Mouse (Mus musculus) neural tube, embryonic 15.5 days (tissue): ENCODE data around the gene Spint2. TPM values are rescaled to one million over a fixed set of nuclear protein-coding genes. Genes with fewer than 3 reads are reported as not detected.

Source experiments
- ATAC-seq: fragments of 200-750 bp; cut with Nextera tagmentation; 2 replicates; pipeline ENCODE4 v1.8.0; 2017; ENCODE audit warnings: mild to moderate bottlenecking, moderate TSS enrichment, moderate library complexity; ENCODE audit not compliant: low FRiP score
- H3K27ac ChIP-seq: fragments of 300-500 bp; sonication (generic); replicated peaks from 2 replicates; pipeline ENCODE4 v1.5.1; 2015; ENCODE audit warnings: mild to moderate bottlenecking, inconsistent platforms
- H3K27me3 ChIP-seq: fragments of 300-500 bp; sonication (generic); replicated peaks from 2 replicates; pipeline ENCODE4 v1.6.1; 2015; ENCODE audit warnings: inconsistent platforms
- H3K36me3 ChIP-seq: fragments of 300-500 bp; sonication (generic); 2 replicates; pipeline ENCODE4 v1.6.1; 2015; ENCODE audit warnings: inconsistent platforms
- H3K4me1 ChIP-seq: fragments of 300-500 bp; sonication (generic); 2 replicates; pipeline ENCODE4 v1.6.1; 2015; ENCODE audit warnings: inconsistent platforms
- H3K4me2 ChIP-seq: fragments of 300-500 bp; sonication (generic); 2 replicates; pipeline ENCODE4 v1.6.1; 2015; ENCODE audit warnings: inconsistent platforms, mild to moderate bottlenecking, moderate library complexity
- H3K4me3 ChIP-seq: fragments of 300-500 bp; sonication (generic); replicated peaks from 2 replicates; pipeline ENCODE4 v1.5.1; 2015; ENCODE audit warnings: mild to moderate bottlenecking, inconsistent platforms
- H3K9ac ChIP-seq: fragments of 300-500 bp; sonication (generic); replicated peaks from 2 replicates; pipeline ENCODE4 v1.6.1; 2015; ENCODE audit warnings: mild to moderate bottlenecking, inconsistent platforms
- H3K9me3 ChIP-seq: fragments of 300-500 bp; sonication (generic); replicated peaks from 2 replicates; pipeline ENCODE4 v1.6.1; 2016; ENCODE audit warnings: inconsistent platforms
- WGBS: fragments of 180-500 bp; shearing (Covaris S2); methylation state at CpG from one replicate; pipeline ENCODE4 v1.1.7; 2015; ENCODE audit warnings: mixed read lengths; 5-methylcytosine and 5-hydroxymethylcytosine counted together
- polyA plus RNA-seq: library from polyadenylated mRNA; unstranded; fragments of >200 nt; fragmentation: Nextera tagmentation; extraction: Ambion mirVana; gene quantifications from 2 replicates; pipeline ENCODE4 v1.2.1, GENCODE M21; 2015

The Spint2 gene
- polyA plus RNA-seq, 1 experiment from 2014 or later = 62.7 TPM

- H3K27ac ChIP-seq = no peak overlapping the region
- WGBS = 75% methylated on average over 7 of the region's 7 CpGs
- H3K4me2 ChIP-seq = no peak overlapping the region
- H3K9me3 ChIP-seq = no peaks in the 10 kb centered on the region
- H3K36me3 ChIP-seq = no peaks in the 10 kb centered on the region
- no peaks in the 10 kb centered on the region for H3K27me3 ChIP-seq
- ATAC-seq = no peak
- no peak overlapping the region for H3K4me3 ChIP-seq
- H3K9ac ChIP-seq = no peak overlapping the region
- H3K4me1 ChIP-seq = peaks cover 42% of the 10 kb centered on the region
Measured at GRCm38 (mm10) chr7:29302641-29303040, 20.9 kb upstream of the Spint2 start.

- WGBS = 0% methylated on average over 7 of the region's 7 CpGs
- Histone ChIP-seq H3K9me3 (no peaks in the 10 kb centered on the region), H3K27me3 (no peaks in the 10 kb centered on the region), H3K27ac (peak overlapping the region; percentile 70), H3K4me2 (peak overlapping the region; percentile 48), H3K36me3 (no peaks in the 10 kb centered on the region), H3K4me3 (no peak overlapping the region), H3K9ac (no peak overlapping the region), H3K4me1 (peaks cover 28% of the 10 kb centered on the region)
- ATAC-seq = no peak
Measured at GRCm38 (mm10) chr7:29301127-29301566, 19.4 kb upstream of the Spint2 start.

- WGBS = 17% methylated on average over 10 of the region's 10 CpGs
- Histone ChIP-seq H3K4me1 (peaks cover 15% of the 10 kb centered on the region), H3K36me3 (no peaks in the 10 kb centered on the region), H3K27me3 (no peaks in the 10 kb centered on the region; the same call in 1 of the 2 replicates), H3K9ac (no peak overlapping the region), H3K9me3 (no peaks in the 10 kb centered on the region), H3K27ac (no peak overlapping the region), H3K4me3 (no peak overlapping the region), H3K4me2 (0 out of 2 replicates have a peak overlapping the region, but pooled peaks have one; percentile 25)
- no peak for ATAC-seq
Measured at GRCm38 (mm10) chr7:29296998-29297397, 15.3 kb upstream of the Spint2 start.

GRCm38 (mm10) chr7:29295861-29296647, 14.3 kb upstream of the Spint2 start:
- no peaks in the 10 kb centered on the region; the same call in 1 of the 2 replicates for H3K27me3 ChIP-seq
- ATAC-seq = no peak
- no peak overlapping the region for H3K4me2 ChIP-seq
- no peaks in the 10 kb centered on the region for H3K36me3 ChIP-seq
- H3K27ac ChIP-seq = no peak overlapping the region
- no peaks in the 10 kb centered on the region for H3K9me3 ChIP-seq
- no peak overlapping the region for H3K4me3 ChIP-seq
- 82% methylated on average over 24 of the region's 24 CpGs for WGBS
- peaks cover 24% of the 10 kb centered on the region for H3K4me1 ChIP-seq
- H3K9ac ChIP-seq = no peak overlapping the region

- Histone ChIP-seq H3K27me3 (no peaks in the 10 kb centered on the region; the same call in 1 of the 2 replicates), H3K4me1 (peaks cover 40% of the 10 kb centered on the region), H3K9ac (no peak overlapping the region), H3K9me3 (no peaks in the 10 kb centered on the region), H3K4me3 (no peak overlapping the region), H3K27ac (no peak overlapping the region), H3K4me2 (no peak overlapping the region), H3K36me3 (no peaks in the 10 kb centered on the region)
- ATAC-seq = no peak
- WGBS = 51% methylated on average over 13 of the region's 13 CpGs
Measured at GRCm38 (mm10) chr7:29294111-29294761, 12.5 kb upstream of the Spint2 start.

- H3K27ac ChIP-seq = no peak overlapping the region
- 24% methylated on average over 19 of the region's 19 CpGs for WGBS
- H3K4me3 ChIP-seq = no peak overlapping the region
- ATAC-seq = no peak
- H3K4me1 ChIP-seq = peaks cover 46% of the 10 kb centered on the region
- no peak overlapping the region for H3K9ac ChIP-seq
- no peaks in the 10 kb centered on the region for H3K36me3 ChIP-seq
- H3K9me3 ChIP-seq = no peaks in the 10 kb centered on the region
- no peak overlapping the region for H3K4me2 ChIP-seq
- no peaks in the 10 kb centered on the region; the same call in 1 of the 2 replicates for H3K27me3 ChIP-seq
Measured at GRCm38 (mm10) chr7:29293131-29294065, 11.7 kb upstream of the Spint2 start.

GRCm38 (mm10) chr7:29292458-29293098, 10.9 kb upstream of the Spint2 start:
- H3K27me3 ChIP-seq = peaks cover 6% of the 10 kb centered on the region; the same call in 1 of the 2 replicates
- ATAC-seq = no peak
- WGBS = 24% methylated on average over 8 of the region's 8 CpGs
- no peak overlapping the region for H3K9ac ChIP-seq
- H3K36me3 ChIP-seq = no peaks in the 10 kb centered on the region
- H3K4me2 ChIP-seq = 0 out of 2 replicates have a peak overlapping the region, but pooled peaks have one; percentile 26
- no peak overlapping the region for H3K27ac ChIP-seq
- H3K9me3 ChIP-seq = no peaks in the 10 kb centered on the region
- H3K4me3 ChIP-seq = no peak overlapping the region
- peaks cover 46% of the 10 kb centered on the region for H3K4me1 ChIP-seq

- H3K4me1 ChIP-seq = peaks cover 46% of the 10 kb centered on the region
- no peaks in the 10 kb centered on the region for H3K9me3 ChIP-seq
- H3K4me2 ChIP-seq = 0 out of 2 replicates have a peak overlapping the region, but pooled peaks have one; percentile 26
- 0 out of 2 replicates have a peak overlapping the region, but pooled peaks have one; percentile 37 for H3K27ac ChIP-seq
- H3K4me3 ChIP-seq = no peak overlapping the region
- 12% methylated on average over 6 of the region's 7 CpGs for WGBS
- H3K36me3 ChIP-seq = no peaks in the 10 kb centered on the region
- peaks cover 13% of the 10 kb centered on the region; the same call in 1 of the 2 replicates for H3K27me3 ChIP-seq
- ATAC-seq = no peak
- no peak overlapping the region for H3K9ac ChIP-seq
Measured at GRCm38 (mm10) chr7:29291616-29292457, 10.1 kb upstream of the Spint2 start.

- H3K4me1 ChIP-seq = peaks cover 46% of the 10 kb centered on the region
- no peak for ATAC-seq
- H3K36me3 ChIP-seq = no peaks in the 10 kb centered on the region
- H3K4me2 ChIP-seq = peak overlapping the region; percentile 96; the same call in 1 of the 2 replicates
- H3K4me3 ChIP-seq = no peak overlapping the region
- 29% methylated on average over 11 of the region's 11 CpGs for WGBS
- no peaks in the 10 kb centered on the region for H3K9me3 ChIP-seq
- H3K27me3 ChIP-seq = peaks cover 13% of the 10 kb centered on the region; the same call in 1 of the 2 replicates
- no peak overlapping the region for H3K9ac ChIP-seq
- H3K27ac ChIP-seq = 0 out of 2 replicates have a peak overlapping the region, but pooled peaks have one; percentile 4
Measured at GRCm38 (mm10) chr7:29290691-29291485, 9.2 kb upstream of the Spint2 start.
